Mouse (Mus musculus) kidney, adult 2 months (tissue): Measurements from ENCODE around the gene Wdr95. TPM values are rescaled to one million over a fixed set of nuclear protein-coding genes. Genes with fewer than 3 reads are reported as not detected.

Source experiments
- DNase-seq: peaks from one replicate; pipeline ENCODE4 v3.0.0; 2021
- H3K27ac ChIP-seq: fragments of 200-500 bp; 2 replicates; pipeline ENCODE4 v1.5.1; 2012; ENCODE audit warnings: low read depth, low read length, control low read depth, inconsistent platforms; ENCODE audit not compliant: insufficient read depth
- H3K27me3 ChIP-seq: fragments of 200-500 bp; replicated peaks from 2 replicates; pipeline ENCODE4 v1.6.1; 2012; ENCODE audit warnings: mild to moderate bottlenecking, moderate library complexity, low read length, inconsistent platforms; ENCODE audit not compliant: control insufficient read depth, insufficient read depth
- H3K36me3 ChIP-seq: fragments of 200-500 bp; 2 replicates; pipeline ENCODE4 v1.6.1; 2012; ENCODE audit warnings: mild to moderate bottlenecking, moderate library complexity, low read length, inconsistent platforms; ENCODE audit not compliant: control insufficient read depth, insufficient read depth
- H3K4me1 ChIP-seq: fragments of 200-500 bp; 2 replicates; pipeline ENCODE4 v1.6.1; 2011; ENCODE audit warnings: low read length; ENCODE audit not compliant: control insufficient read depth, insufficient read depth
- H3K4me3 ChIP-seq: fragments of 200-500 bp; 2 replicates; pipeline ENCODE4 v1.5.1; 2011; ENCODE audit warnings: mild to moderate bottlenecking, low read depth, low read length, control low read depth; ENCODE audit not compliant: insufficient read depth
- CTCF ChIP-seq: fragments of 200-500 bp; conservative IDR thresholded peaks from 2 replicates; pipeline ENCODE4 v1.5.1; 2011; ENCODE audit warnings: low read depth, mild to moderate bottlenecking, control low read depth, low read length, moderate library complexity, mixed read lengths; ENCODE audit not compliant: insufficient read depth, insufficient read length
- POLR2A ChIP-seq: fragments of 200-500 bp; IDR thresholded peaks from one replicate; pipeline ENCODE4 v1.6.1; 2011; ENCODE audit warnings: low read depth, low read length, control low read depth
- WGBS: fragments of 180-500 bp; shearing (Covaris S2); methylation state at CpG from one replicate; pipeline ENCODE4 v1.1.7; 2018; 5-methylcytosine and 5-hydroxymethylcytosine counted together
- polyA plus RNA-seq: library from polyadenylated mRNA; depleted of rRNA; stranded (reverse); fragments of >200 nt; gene quantifications from 2 replicates; pipeline ENCODE4 v1.2.3, GENCODE M21; 2012

The Wdr95 gene
- polyA plus RNA-seq, 1 experiment: 0.03 TPM

- TF ChIP-seq POLR2A (no peak), CTCF (no peak)
- no peak for DNase-seq
- peaks cover 24% of the 10 kb centered on the region for H3K4me1 ChIP-seq
- no peak overlapping the region for H3K27ac ChIP-seq
- peaks cover 26% of the 10 kb centered on the region for H3K36me3 ChIP-seq
- WGBS: 92% methylated on average over 3 of the region's 3 CpGs
- H3K27me3 ChIP-seq: no peaks in the 10 kb centered on the region
- H3K4me3 ChIP-seq: no peak overlapping the region
Observed at GRCm38 (mm10) chr5:149625547-149625946, 97.1 kb downstream of the Wdr95 start.

GRCm38 (mm10) chr5:149634409-149635035 lies 106.0 kb downstream of the Wdr95 start:
- TF ChIP-seq CTCF (no peak), POLR2A (no peak)
- Histone ChIP-seq H3K4me1 (peaks cover 7% of the 10 kb centered on the region; the same call in 1 of the 2 replicates), H3K27me3 (no peaks in the 10 kb centered on the region), H3K36me3 (peaks cover 11% of the 10 kb centered on the region), H3K27ac (peak overlapping the region; percentile 36), H3K4me3 (peak overlapping the region; percentile 79)
- DNase-seq: no peak
- 54% methylated on average over 11 of the region's 11 CpGs for WGBS

GRCm38 (mm10) chr5:149635556-149635955 lies 107.1 kb downstream of the Wdr95 start:
- H3K27ac ChIP-seq: peak overlapping the region; percentile 69
- peak overlapping the region; percentile 79 for H3K4me3 ChIP-seq
- H3K4me1 ChIP-seq: peaks cover 7% of the 10 kb centered on the region; the same call in 1 of the 2 replicates
- no peaks in the 10 kb centered on the region for H3K27me3 ChIP-seq
- peaks cover 7% of the 10 kb centered on the region for H3K36me3 ChIP-seq
- no peak for TF ChIP-seq POLR2A
- no peak for TF ChIP-seq CTCF
- WGBS: under 1% methylated on average over 24 of the region's 24 CpGs
- DNase-seq: peak; percentile 52

- Histone ChIP-seq H3K4me3 (peak within 1 kb of the TSS; percentile 79), H3K27me3 (no peaks in the 10 kb centered on the region), H3K27ac (peak within 1 kb of the TSS; percentile 69), H3K4me1 (peaks cover 7% of the 10 kb centered on the region; the same call in 1 of the 2 replicates), H3K36me3 (peaks cover 2% of the 10 kb centered on the region)
- TF ChIP-seq CTCF (no peak), POLR2A (peak; percentile 90)
- under 1% methylated on average over 57 of the region's 60 CpGs for WGBS
- DNase-seq: peak; percentile 100
Observed at GRCm38 (mm10) chr5:149636075-149636920, 107.8 kb downstream of the Wdr95 start, which contains the start of gene Hsph1. Hsph1 (minus strand) TSS chr5:149636376.

GRCm38 (mm10) chr5:149637306-149637705 lies 108.8 kb downstream of the Wdr95 start:
- no peak for DNase-seq
- H3K4me1 ChIP-seq: peaks cover 7% of the 10 kb centered on the region; the same call in 1 of the 2 replicates
- WGBS: 60% methylated on average over 8 of the region's 8 CpGs
- H3K27ac ChIP-seq: no peak overlapping the region
- no peak for TF ChIP-seq CTCF
- no peak for TF ChIP-seq POLR2A
- H3K27me3 ChIP-seq: no peaks in the 10 kb centered on the region
- H3K36me3 ChIP-seq: no peaks in the 10 kb centered on the region; the same call in none of the 2 replicates
- H3K4me3 ChIP-seq: no peak overlapping the region

GRCm38 (mm10) chr5:149641277-149641892 lies 112.9 kb downstream of the Wdr95 start:
- no peaks in the 10 kb centered on the region for H3K36me3 ChIP-seq
- 88% methylated on average over 8 of the region's 8 CpGs for WGBS
- DNase-seq: no peak
- H3K4me1 ChIP-seq: no peaks in the 10 kb centered on the region
- H3K4me3 ChIP-seq: no peak overlapping the region
- no peak for TF ChIP-seq CTCF
- no peak for TF ChIP-seq POLR2A
- H3K27ac ChIP-seq: no peak overlapping the region
- no peaks in the 10 kb centered on the region for H3K27me3 ChIP-seq

GRCm38 (mm10) chr5:149642366-149642765 lies 113.9 kb downstream of the Wdr95 start:
- no peak overlapping the region for H3K4me3 ChIP-seq
- no peaks in the 10 kb centered on the region for H3K4me1 ChIP-seq
- TF ChIP-seq POLR2A: no peak
- no peak; the same call in 1 of the 2 replicates for TF ChIP-seq CTCF
- H3K36me3 ChIP-seq: no peaks in the 10 kb centered on the region
- no peaks in the 10 kb centered on the region for H3K27me3 ChIP-seq
- no peak for DNase-seq
- H3K27ac ChIP-seq: no peak overlapping the region
- 28% methylated on average over 6 of the region's 6 CpGs for WGBS
